Mouse (Mus musculus) large intestine, adult 2 months (tissue): Measurements from ENCODE around the gene Mxra8. TPM values are rescaled to one million over a fixed set of nuclear protein-coding genes. Genes with fewer than 3 reads are reported as not detected.

Experiments
- DNase-seq: peaks from one replicate; pipeline ENCODE4 v3.0.0-alpha.2; 2012; ENCODE audit warnings: low read depth, low spot score
- WGBS: fragments of 180-500 bp; shearing (Covaris S2); methylation state at CpG from one replicate; pipeline ENCODE4 v1.1.7; 2018; 5-methylcytosine and 5-hydroxymethylcytosine counted together
- polyA plus RNA-seq: library from polyadenylated mRNA; depleted of rRNA; stranded (reverse); fragments of >200 nt; gene quantifications from 2 replicates; pipeline ENCODE4 v1.2.3, GENCODE M21; 2012

Gene Mxra8
- polyA plus RNA-seq, 1 experiment, result 55.5 TPM

GRCm38 (mm10) chr4:155856071-155856470 is 16.6 kb downstream of the Mxra8 start:
- no peak for DNase-seq
- 93% methylated on average over 12 of the region's 12 CpGs for WGBS

- WGBS, result 82% methylated on average over 3 of the region's 3 CpGs
- no peak for DNase-seq
Observed at GRCm38 (mm10) chr4:155856881-155857280, 17.4 kb downstream of the Mxra8 start.

GRCm38 (mm10) chr4:155859318-155859717 is 19.8 kb downstream of the Mxra8 start:
- DNase-seq, result no peak
- 41% methylated on average over 13 of the region's 13 CpGs for WGBS

GRCm38 (mm10) chr4:155861787-155862186 is 22.3 kb downstream of the Mxra8 start:
- no peak for DNase-seq
- 88% methylated on average over 7 of the region's 7 CpGs for WGBS

- DNase-seq, result no peak
- WGBS, result 79% methylated on average over 5 of the region's 5 CpGs
Observed at GRCm38 (mm10) chr4:155863001-155863400, 23.5 kb downstream of the Mxra8 start, which contains the start of gene Tas1r3. TSS of gene Tas1r3 (minus strand) at chr4:155863362.

- DNase-seq, result no peak
- WGBS, result 3% methylated on average over 22 of the region's 22 CpGs
Observed at GRCm38 (mm10) chr4:155868614-155869298, 29.3 kb downstream of the Mxra8 start.

GRCm38 (mm10) chr4:155869317-155870033 is 30.0 kb downstream of the Mxra8 start, which contains the start of the genes Cptp and Ints11:
TSS of gene Cptp (minus strand) at chr4:155869440.
TSS of gene Ints11 (plus strand) at chr4:155869546.
- peak; percentile 80 for DNase-seq
- under 1% methylated on average over 63 of the region's 63 CpGs for WGBS

GRCm38 (mm10) chr4:155871404-155871803 is 31.9 kb downstream of the Mxra8 start:
- DNase-seq, result no peak
- WGBS, result 85% methylated on average over 7 of the region's 7 CpGs

- 82% methylated on average over 3 of the region's 3 CpGs for WGBS
Observed at GRCm38 (mm10) chr4:155883587-155883986, 44.1 kb downstream of the Mxra8 start.

GRCm38 (mm10) chr4:155886330-155886729 is 46.9 kb downstream of the Mxra8 start:
- no peak for DNase-seq
- 91% methylated on average over 5 of the region's 5 CpGs for WGBS

More at GRCm38 (mm10) chr4:155883587-155883986, 44.1 kb downstream of the Mxra8 start:
- DNase-seq, result no peak

GRCm38 (mm10) chr4:155887674-155888073 is 48.2 kb downstream of the Mxra8 start:
- 91% methylated on average over 10 of the region's 10 CpGs for WGBS
- DNase-seq, result no peak

GRCm38 (mm10) chr4:155888181-155888580 is 48.7 kb downstream of the Mxra8 start:
- no peak for DNase-seq
- WGBS, result 88% methylated on average over 9 of the region's 9 CpGs

GRCm38 (mm10) chr4:155889316-155889715 is 49.8 kb downstream of the Mxra8 start:
- 67% methylated on average over 5 of the region's 5 CpGs for WGBS
- DNase-seq, result no peak

- DNase-seq, result no peak
- WGBS, result under 1% methylated on average over 34 of the region's 34 CpGs
Observed at GRCm38 (mm10) chr4:155891011-155891471, 51.6 kb downstream of the Mxra8 start.

- under 1% methylated on average over 52 of the region's 52 CpGs for WGBS
- peak; percentile 58 for DNase-seq
Observed at GRCm38 (mm10) chr4:155891551-155892001, 52.1 kb downstream of the Mxra8 start, which contains the start of the genes Pusl1 and Acap3. TSS of gene Pusl1 (minus strand) at chr4:155891781. TSS of gene Acap3 (plus strand) at chr4:155891822.

- WGBS, result under 1% methylated on average over 55 of the region's 56 CpGs
- DNase-seq, result peak; percentile 43
Observed at GRCm38 (mm10) chr4:155892017-155892416, 52.5 kb downstream of the Mxra8 start.

GRCm38 (mm10) chr4:155892438-155893211 is 53.1 kb downstream of the Mxra8 start:
- no peak for DNase-seq
- 4% methylated on average over 37 of the region's 37 CpGs for WGBS

- 69% methylated on average over 8 of the region's 8 CpGs for WGBS
- DNase-seq, result no peak
Observed at GRCm38 (mm10) chr4:155893212-155893690, 53.8 kb downstream of the Mxra8 start.
